Mouse (Mus musculus): Measurements from ENCODE around the gene Zfp385a. TPM values are rescaled to one million over a fixed set of nuclear protein-coding genes. Genes with fewer than 3 reads are reported as not detected.

The Zfp385a gene
- total and polyA plus RNA-seq, 3 experiments = 4.4 to 54.0 TPM; not detected in 1

GRCm38 (mm10) chr15:103359869-103360602 lies 20.1 kb upstream of the Zfp385a start:
- DNase-seq (ENCODE audit: low read depth, low spot score) = no peak
- TF ChIP-seq USF1 (IDR thresholded peaks at IDR 0.05; ENCODE audit: low read depth, low read length) = no peak
- no peak for TF ChIP-seq RAD21 (IDR thresholded peaks at IDR 0.05; ENCODE audit: low read depth, low read length)
- no peak for TF ChIP-seq HCFC1 (IDR thresholded peaks at IDR 0.05; ENCODE audit: low read depth, low read length)
- TF ChIP-seq POLR2A (IDR thresholded peaks at IDR 0.05; ENCODE audit: control insufficient read depth in 1 of 2, insufficient read depth in 1 of 2, low read depth in 1 of 2, low read length in 2 of 2, poor library complexity in 1 of 2) = no peak
- TF ChIP-seq MXI1 (IDR thresholded peaks at IDR 0.05; ENCODE audit: low read depth, low read length) = no peak
- TF ChIP-seq KAT2A (conservative IDR thresholded peaks at IDR 0.05; ENCODE audit: low read depth, low read length) = no peak
- no peak for TF ChIP-seq CHD2 (IDR thresholded peaks at IDR 0.05; ENCODE audit: low read length)
- TF ChIP-seq BHLHE40 (IDR thresholded peaks at IDR 0.05; ENCODE audit: borderline replicate concordance, low read depth, low read length) = no peak
- no peak for TF ChIP-seq ZC3H11A (IDR thresholded peaks at IDR 0.05; ENCODE audit: low read depth, low read length)
- TF ChIP-seq TAL1 (IDR thresholded peaks at IDR 0.05; ENCODE audit: low read length) = no peak
- TF ChIP-seq ZKSCAN1 (IDR thresholded peaks at IDR 0.05; ENCODE audit: low read depth, low read length) = no peak
- no peak for TF ChIP-seq E2F4 (IDR thresholded peaks at IDR 0.05; ENCODE audit: borderline replicate concordance, low read depth, low read length)
- TF ChIP-seq EP300 (IDR thresholded peaks at IDR 0.05; ENCODE audit: low read depth in 1 of 2, low read length in 2 of 2) = no peak
- Histone ChIP-seq H3K79me2 (ENCODE audit: control insufficient read depth, insufficient read depth, low read length, poor library complexity) (peaks cover 24% of the 10 kb centered on the region), H3K9me3 (replicated peaks; ENCODE audit: insufficient read depth, low read length) (no peaks in the 10 kb centered on the region), H3K4me1 (ENCODE audit: control insufficient read depth in 1 of 2, insufficient read depth in 2 of 2, low read length in 2 of 2) (peaks cover 23 to 37% of the 10 kb centered on the region in 2 experiments), H3K4me3 (ENCODE audit: control insufficient read depth in 1 of 2, insufficient read depth in 1 of 2, low read depth in 2 of 2, low read length in 2 of 2) (no peak overlapping the region), H3K27ac (ENCODE audit: control insufficient read depth, low read depth, low read length) (no peak overlapping the region; the same call in 1 of the 2 replicates), H3K9ac (ENCODE audit: control insufficient read depth, low read depth, low read length, poor library complexity, severe bottlenecking) (no peak overlapping the region), H3K36me3 (ENCODE audit: control insufficient read depth in 1 of 2, insufficient read depth in 2 of 2, low read length in 2 of 2) (peaks cover 0 to 43% of the 10 kb centered on the region in 2 experiments; a peak in 3 of 4 replicates), H3K27me3 (ENCODE audit: control insufficient read depth in 1 of 2, insufficient read depth in 2 of 2, low read length in 2 of 2) (no peaks in the 10 kb centered on the region)

DNA sequence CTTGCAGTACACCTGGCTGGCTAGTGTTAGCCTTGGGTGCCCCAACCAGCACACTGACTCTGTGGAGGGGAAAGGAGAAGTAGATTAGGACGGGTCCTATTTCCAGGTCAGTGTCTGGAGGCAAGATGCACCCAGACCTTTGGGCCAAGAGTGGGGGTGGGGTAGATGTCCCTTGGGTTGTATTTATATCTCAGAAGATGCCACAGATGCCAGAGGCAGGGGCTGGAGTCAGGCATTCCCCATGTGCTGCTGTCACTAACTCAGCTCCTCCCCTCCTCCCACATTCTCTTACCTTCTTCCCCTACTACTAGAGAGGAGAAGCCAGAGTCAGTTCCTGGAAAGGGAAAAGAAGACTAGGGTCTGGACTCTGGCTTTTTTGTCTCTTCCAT lies 19.2 kb upstream of the Zfp385a start:
- no peaks in the 10 kb centered on the region for H3K27me3 ChIP-seq (ENCODE audit: control insufficient read depth in 1 of 2, insufficient read depth in 2 of 2, low read length in 2 of 2)
- H3K9me3 ChIP-seq (replicated peaks; ENCODE audit: insufficient read depth, low read length) = no peaks in the 10 kb centered on the region
- peaks cover 17% of the 10 kb centered on the region for H3K79me2 ChIP-seq (ENCODE audit: control insufficient read depth, insufficient read depth, low read length, poor library complexity)
- no peak for TF ChIP-seq MAZ (IDR thresholded peaks at IDR 0.05; ENCODE audit: low read depth, low read length)
- TF ChIP-seq MAX (IDR thresholded peaks at IDR 0.05; ENCODE audit: low read length) = no peak
- TF ChIP-seq SIN3A (IDR thresholded peaks at IDR 0.05; ENCODE audit: low read length) = no peak
- TF ChIP-seq ELF1 (IDR thresholded peaks at IDR 0.05; ENCODE audit: low read depth, low read length) = no peak
- no peak for TF ChIP-seq RCOR1 (IDR thresholded peaks at IDR 0.05; ENCODE audit: low read depth, low read length)
- no peak for TF ChIP-seq GABPA (IDR thresholded peaks at IDR 0.05; ENCODE audit: low read depth, low read length)
- TF ChIP-seq TBP (IDR thresholded peaks at IDR 0.05; ENCODE audit: low read depth, low read length) = no peak
- no peak for TF ChIP-seq EP300 (IDR thresholded peaks at IDR 0.05; ENCODE audit: low read depth in 1 of 2, low read length in 2 of 2)
- TF ChIP-seq TCF12 (IDR thresholded peaks at IDR 0.05; ENCODE audit: low read depth, low read length) = no peak
- TF ChIP-seq E2F4 (IDR thresholded peaks at IDR 0.05; ENCODE audit: borderline replicate concordance, low read depth, low read length) = no peak
- no peak for TF ChIP-seq UBTF (IDR thresholded peaks at IDR 0.05; ENCODE audit: borderline replicate concordance, insufficient read depth, low read depth, low read length)
- no peak for TF ChIP-seq JUND (IDR thresholded peaks at IDR 0.05; ENCODE audit: low read depth, low read length)
- no peak for TF ChIP-seq GATA1 (IDR thresholded peaks at IDR 0.05; ENCODE audit: low read depth, low read length)
- TF ChIP-seq ZKSCAN1 (IDR thresholded peaks at IDR 0.05; ENCODE audit: low read depth, low read length) = no peak
- TF ChIP-seq NELFE (IDR thresholded peaks at IDR 0.05; ENCODE audit: low read depth, low read length) = no peak
- TF ChIP-seq CTCF (IDR thresholded peaks at IDR 0.05 in 2 of 3, conservative IDR thresholded peaks at IDR 0.05 in 1 of 3; ENCODE audit: control insufficient read depth in 1 of 3, insufficient read depth in 1 of 3, low read depth in 2 of 3, low read length in 3 of 3, poor library complexity in 1 of 3, severe bottlenecking in 1 of 3) = no peak
- TF ChIP-seq CHD1 (IDR thresholded peaks at IDR 0.05; ENCODE audit: low read depth, low read length) = no peak
- no peak for TF ChIP-seq MXI1 (IDR thresholded peaks at IDR 0.05; ENCODE audit: low read depth, low read length)
- TF ChIP-seq ETS1 (IDR thresholded peaks at IDR 0.05; ENCODE audit: low read depth, low read length) = no peak
- no peak for TF ChIP-seq ZNF384 (IDR thresholded peaks at IDR 0.05; ENCODE audit: low read depth, low read length)
- no peak overlapping the region for H3K4me3 ChIP-seq (ENCODE audit: control insufficient read depth in 1 of 2, insufficient read depth in 1 of 2, low read depth in 2 of 2, low read length in 2 of 2)
- no peak for DNase-seq (ENCODE audit: low read depth, low spot score)
- no peak overlapping the region for H3K9ac ChIP-seq (ENCODE audit: control insufficient read depth, low read depth, low read length, poor library complexity, severe bottlenecking)
- peaks cover 18 to 33% of the 10 kb centered on the region in 2 experiments for H3K4me1 ChIP-seq (ENCODE audit: control insufficient read depth in 1 of 2, insufficient read depth in 2 of 2, low read length in 2 of 2)
- H3K27ac ChIP-seq (ENCODE audit: control insufficient read depth, low read depth, low read length) = peak overlapping the region; percentile 14; the same call in 1 of the 2 replicates
- peaks cover 0 to 38% of the 10 kb centered on the region in 2 experiments; a peak in 3 of 4 replicates for H3K36me3 ChIP-seq (ENCODE audit: control insufficient read depth in 1 of 2, insufficient read depth in 2 of 2, low read length in 2 of 2)

All from MEL (cell line).